Mouse (Mus musculus): ENCODE data around the gene Ccdc142. TPM values are rescaled to one million over a fixed set of nuclear protein-coding genes. Genes with fewer than 3 reads are reported as not detected.
A peak's percentile ranks its signal among the peaks of the same experiment; 100 is the strongest.

Ccdc142 gene
- total and polyA plus RNA-seq, 2 experiments from 2014 or later = 5.6 to 15.3 TPM

DNA sequence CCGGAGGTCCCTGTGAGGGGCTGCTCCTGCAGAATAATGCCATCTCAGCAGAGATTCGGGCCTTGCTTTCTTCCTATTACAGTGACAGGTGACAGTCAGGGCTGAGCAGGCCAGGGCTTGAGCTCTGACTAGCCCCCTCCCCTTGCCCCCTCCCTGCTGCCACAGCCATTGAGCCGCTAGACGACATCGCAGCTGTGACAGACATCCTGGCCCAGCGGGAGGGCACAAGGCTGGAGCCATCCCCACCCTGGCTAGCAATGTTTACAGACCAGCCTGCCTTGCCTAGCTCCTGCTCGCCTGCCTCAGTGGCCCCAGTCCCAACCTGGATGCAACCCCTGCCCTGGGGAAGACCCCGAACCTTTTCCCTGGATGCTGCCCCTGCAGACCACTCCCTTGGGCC is 50.3 kb downstream of the Ccdc142 start:
- Histone ChIP-seq H3K4me2 (ENCODE audit: low read depth) (no peak overlapping the region), H3K27me3 (ENCODE audit: insufficient read depth, low read length) (no peaks in the 10 kb centered on the region), H3K4me3 (ENCODE audit: low read depth, low read length) (no peak overlapping the region), H3K36me3 (ENCODE audit: insufficient read depth) (0 out of 2 replicates have a peak, but pooled peaks cover 12% of the 10 kb centered on the region), H3K9me3 (ENCODE audit: low read length) (no peaks in the 10 kb centered on the region), H3K9ac (no peak overlapping the region), H3K4me1 (ENCODE audit: insufficient read depth) (0 out of 2 replicates have a peak, but pooled peaks cover 8% of the 10 kb centered on the region), H3K27ac (ENCODE audit: low read depth, low read length) (no peak overlapping the region)
- DNase-seq = no peak
- no peak for TF ChIP-seq CTCF (IDR thresholded peaks at IDR 0.05; ENCODE audit: low read depth)
- WGBS = 31% methylated on average over 8 of the region's 8 CpGs
- ATAC-seq = no peak

DNA sequence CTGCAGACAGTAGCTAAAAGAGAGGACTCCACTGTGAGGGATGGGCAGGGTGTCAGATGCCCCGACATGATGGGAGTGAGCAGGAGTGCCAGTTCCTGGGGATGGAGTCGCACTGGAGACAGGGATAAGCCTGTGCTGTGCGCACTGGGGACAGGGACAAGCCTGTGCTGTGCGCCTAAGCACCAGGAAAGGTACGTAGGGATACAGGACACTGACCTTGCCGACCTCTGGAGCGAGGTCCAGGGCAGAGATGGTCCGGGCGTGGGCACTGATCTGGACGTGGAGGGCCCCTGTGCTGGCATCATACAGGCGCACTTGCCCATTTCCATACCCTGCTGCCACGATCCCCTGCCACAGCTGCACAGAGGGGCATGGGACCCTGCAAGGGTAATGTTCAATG is 51.6 kb downstream of the Ccdc142 start:
- DNase-seq (no peak), ATAC-seq (no peak)
- H3K9me3 ChIP-seq (ENCODE audit: low read length) = no peaks in the 10 kb centered on the region
- H3K27me3 ChIP-seq (ENCODE audit: insufficient read depth, low read length) = no peaks in the 10 kb centered on the region
- H3K9ac ChIP-seq = no peak overlapping the region
- WGBS = 87% methylated on average over 12 of the region's 12 CpGs
- 0 out of 2 replicates have a peak, but pooled peaks cover 12% of the 10 kb centered on the region for H3K36me3 ChIP-seq (ENCODE audit: insufficient read depth)
- no peak overlapping the region for H3K4me3 ChIP-seq (ENCODE audit: low read depth, low read length)
- no peak overlapping the region for H3K4me2 ChIP-seq (ENCODE audit: low read depth)
- 0 out of 2 replicates have a peak, but pooled peaks cover 8% of the 10 kb centered on the region for H3K4me1 ChIP-seq (ENCODE audit: insufficient read depth)
- H3K27ac ChIP-seq (ENCODE audit: low read depth, low read length) = no peak overlapping the region
- no peak for TF ChIP-seq CTCF (IDR thresholded peaks at IDR 0.05; ENCODE audit: low read depth)

DNA sequence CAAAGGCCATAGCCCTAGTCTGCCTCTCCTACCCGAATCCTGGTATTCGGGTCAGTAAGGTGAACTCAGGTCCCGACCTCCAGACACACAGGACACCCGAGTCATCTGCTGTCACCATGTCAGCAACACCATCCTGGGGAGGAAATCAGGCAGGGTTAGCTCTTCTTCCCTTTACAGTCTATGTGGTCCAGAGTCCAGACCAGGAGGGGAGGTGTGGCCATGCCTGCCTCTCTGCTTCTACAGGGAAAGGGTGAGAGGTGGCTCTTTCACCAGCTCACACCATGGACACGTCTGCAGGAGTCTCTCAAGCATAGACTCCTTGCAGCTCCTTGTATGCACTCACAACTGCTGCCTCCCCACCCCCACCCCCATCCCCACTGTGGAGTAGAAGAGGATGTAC is 52.1 kb downstream of the Ccdc142 start:
- H3K9me3 ChIP-seq (ENCODE audit: low read length) = no peaks in the 10 kb centered on the region
- TF ChIP-seq CTCF (IDR thresholded peaks at IDR 0.05; ENCODE audit: low read depth) = no peak
- H3K4me3 ChIP-seq (ENCODE audit: low read depth, low read length) = no peak overlapping the region
- no peaks in the 10 kb centered on the region for H3K27me3 ChIP-seq (ENCODE audit: insufficient read depth, low read length)
- 0 out of 2 replicates have a peak, but pooled peaks cover 12% of the 10 kb centered on the region for H3K36me3 ChIP-seq (ENCODE audit: insufficient read depth)
- ATAC-seq (no peak), DNase-seq (no peak)
- H3K27ac ChIP-seq (ENCODE audit: low read depth, low read length) = no peak overlapping the region
- no peak overlapping the region for H3K4me2 ChIP-seq (ENCODE audit: low read depth)
- H3K4me1 ChIP-seq (ENCODE audit: insufficient read depth) = 0 out of 2 replicates have a peak, but pooled peaks cover 8% of the 10 kb centered on the region
- H3K9ac ChIP-seq = no peak overlapping the region
- 80% methylated on average over 5 of the region's 5 CpGs for WGBS

DNA sequence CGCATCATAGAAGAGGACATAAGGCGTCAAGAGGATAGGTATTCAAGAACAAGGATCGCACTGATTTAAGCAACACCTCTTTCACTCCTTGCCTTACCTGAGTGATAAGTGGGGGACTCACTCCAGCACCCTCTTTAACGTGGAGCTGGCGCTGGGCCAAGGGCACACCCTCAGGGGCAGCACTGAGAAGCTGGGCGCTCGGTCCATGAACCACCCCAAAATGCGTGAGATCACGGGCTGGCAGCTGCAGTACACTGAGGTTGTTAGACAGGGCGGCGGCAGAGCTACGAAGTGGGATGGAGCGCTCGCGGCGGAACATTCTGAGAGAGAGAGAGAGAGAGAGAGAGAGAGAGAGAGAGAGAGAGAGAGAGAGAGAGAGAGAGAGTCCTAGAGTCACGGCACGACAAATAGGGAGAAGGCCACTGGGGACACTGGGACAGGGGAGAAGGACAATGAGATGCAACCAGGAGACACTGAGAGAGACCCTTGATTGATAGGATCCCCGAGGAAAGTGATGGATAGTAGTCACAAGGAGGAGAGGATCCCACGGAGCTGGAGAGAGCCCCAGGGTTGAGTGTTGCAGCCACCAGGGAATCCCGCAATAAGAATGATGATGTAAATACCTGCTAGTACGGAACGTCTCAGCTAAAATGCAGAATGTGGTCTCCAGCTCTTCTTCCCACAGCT is 54.3 kb downstream of the Ccdc142 start:
- no peaks in the 10 kb centered on the region for H3K9me3 ChIP-seq (ENCODE audit: low read length)
- H3K4me2 ChIP-seq (ENCODE audit: low read depth) = peak overlapping the region; percentile 78
- DNase-seq (no peak), ATAC-seq (peak; percentile 51)
- no peak for TF ChIP-seq CTCF (IDR thresholded peaks at IDR 0.05; ENCODE audit: low read depth)
- peaks cover 2% of the 10 kb centered on the region; the same call in 1 of the 2 replicates for H3K27me3 ChIP-seq (ENCODE audit: insufficient read depth, low read length)
- H3K36me3 ChIP-seq (ENCODE audit: insufficient read depth) = 0 out of 2 replicates have a peak, but pooled peaks cover 12% of the 10 kb centered on the region
- WGBS = 8% methylated on average over 23 of the region's 23 CpGs
- H3K4me1 ChIP-seq (ENCODE audit: insufficient read depth) = 0 out of 2 replicates have a peak, but pooled peaks cover 8% of the 10 kb centered on the region
- H3K9ac ChIP-seq = peak overlapping the region; percentile 57
- H3K27ac ChIP-seq (ENCODE audit: low read depth, low read length) = 0 out of 2 replicates have a peak overlapping the region, but pooled peaks have one; percentile 58
- H3K4me3 ChIP-seq (ENCODE audit: low read depth, low read length) = peak overlapping the region; percentile 58

DNA sequence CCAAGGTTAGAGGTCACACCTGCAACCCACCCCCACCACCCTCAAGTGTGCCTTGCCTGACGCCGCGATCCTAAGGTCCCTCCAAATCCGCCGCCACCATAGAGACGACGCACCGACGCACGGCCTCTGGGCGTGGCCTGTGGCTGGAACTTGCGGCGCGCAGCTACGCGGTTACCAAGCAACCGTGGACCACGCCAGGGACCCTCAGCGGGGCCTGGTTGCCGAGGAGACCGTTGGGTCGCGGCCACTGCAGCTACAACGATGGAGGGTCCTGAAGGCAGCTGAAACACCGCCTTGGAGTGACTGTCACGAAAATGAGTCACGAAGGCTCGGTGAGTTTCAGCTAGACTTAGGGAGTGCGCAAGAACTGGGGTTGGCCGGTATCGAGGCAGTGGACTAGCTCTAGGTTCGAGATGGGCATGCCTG is 54.9 kb downstream of the Ccdc142 start, which contains the start of the genes Wdr54 and 1700003E16Rik:
Gene Wdr54 (minus strand): TSS at position 139 of the 426 bp plus-strand sequence.
Gene 1700003E16Rik (plus strand): TSS at position 146 of the 426 bp plus-strand sequence.
- H3K27me3 ChIP-seq (ENCODE audit: insufficient read depth, low read length) = peaks cover 8% of the 10 kb centered on the region; the same call in 1 of the 2 replicates
- H3K27ac ChIP-seq (ENCODE audit: low read depth, low read length) = 0 out of 2 replicates have a peak within 1 kb of the TSS, but pooled peaks have one; percentile 58
- 1% methylated on average over 32 of the region's 32 CpGs for WGBS
- H3K36me3 ChIP-seq (ENCODE audit: insufficient read depth) = 0 out of 2 replicates have a peak, but pooled peaks cover 12% of the 10 kb centered on the region
- no peak for TF ChIP-seq CTCF (IDR thresholded peaks at IDR 0.05; ENCODE audit: low read depth)
- no peaks in the 10 kb centered on the region for H3K9me3 ChIP-seq (ENCODE audit: low read length)
- peak; percentile 90 for DNase-seq
- peak within 1 kb of the TSS; percentile 57 for H3K9ac ChIP-seq
- peak within 1 kb of the TSS; percentile 58 for H3K4me3 ChIP-seq (ENCODE audit: low read depth, low read length)
- peak within 1 kb of the TSS; percentile 78 for H3K4me2 ChIP-seq (ENCODE audit: low read depth)
- peak; percentile 98 for ATAC-seq
- 0 out of 2 replicates have a peak, but pooled peaks cover 8% of the 10 kb centered on the region for H3K4me1 ChIP-seq (ENCODE audit: insufficient read depth)

MicroRNA genes within 50 kb of the gene (microRNA counts, 519-probe panel; counts per million panel counts)
- not detected for microRNA mmu-miR-3470a+mmu-miR-3470b

Small RNA genes within 50 kb of the gene (microRNA-seq; reads per million reads assigned to microRNA genes)
- gene Mir3470a = 0 reads per million in 2 experiments

Other genes with a start within 250 kb of the Ccdc142 start
- 13.6 and 17.4 TPM in 2 replicates for gene Sema4f, start 161.8 kb upstream of the Ccdc142 start, total RNA-seq (2014; rRNA removed)
- 11.5 and 20.6 TPM in 2 replicates for gene Sema4f, start 161.8 kb upstream of the Ccdc142 start, polyA plus RNA-seq (2015; fragmentation: Nextera tagmentation; extraction: Ambion mirVana)
- 0.10 TPM in 1 of 2 replicates, not detected in the other for gene M1ap, start 154.7 kb upstream of the Ccdc142 start, total RNA-seq (2014; rRNA removed)
- 0.10 TPM in 1 of 2 replicates, not detected in the other for gene M1ap, start 154.7 kb upstream of the Ccdc142 start, polyA plus RNA-seq (2015; fragmentation: Nextera tagmentation; extraction: Ambion mirVana)
- gene Dok1, start 68.1 kb upstream of the Ccdc142 start, total RNA-seq (2014; rRNA removed) = 3.3 and 3.6 TPM in 2 replicates
- gene Dok1, start 68.1 kb upstream of the Ccdc142 start, polyA plus RNA-seq (2015; fragmentation: Nextera tagmentation; extraction: Ambion mirVana) = 1.4 and 1.5 TPM in 2 replicates
- gene Loxl3, start 67.4 kb upstream of the Ccdc142 start, total RNA-seq (2014; rRNA removed) = 3.5 and 4.7 TPM in 2 replicates
- gene Loxl3, start 67.4 kb upstream of the Ccdc142 start, polyA plus RNA-seq (2015; fragmentation: Nextera tagmentation; extraction: Ambion mirVana) = 4.3 and 4.5 TPM in 2 replicates
- 85.9 and 146 TPM in 2 replicates for gene Aup1, start 47.1 kb upstream of the Ccdc142 start, total RNA-seq (2014; rRNA removed)
- gene Aup1, start 47.1 kb upstream of the Ccdc142 start, polyA plus RNA-seq (2015; fragmentation: Nextera tagmentation; extraction: Ambion mirVana) = 126 and 129 TPM in 2 replicates
- 46.1 and 47.0 TPM in 2 replicates for gene Htra2, start 46.3 kb upstream of the Ccdc142 start, total RNA-seq (2014; rRNA removed)
- gene Htra2, start 46.3 kb upstream of the Ccdc142 start, polyA plus RNA-seq (2015; fragmentation: Nextera tagmentation; extraction: Ambion mirVana) = 75.1 and 81.0 TPM in 2 replicates
- gene Dqx1, start 43.8 kb upstream of the Ccdc142 start, total RNA-seq (2014; rRNA removed) = 0.05 TPM in 1 of 2 replicates, not detected in the other
- gene Dqx1, start 43.8 kb upstream of the Ccdc142 start, polyA plus RNA-seq (2015; fragmentation: Nextera tagmentation; extraction: Ambion mirVana) = 0.11 and 0.13 TPM in 2 replicates
- not detected in 2 replicates for gene Tlx2, start 31.3 kb upstream of the Ccdc142 start, total RNA-seq (2014; rRNA removed)
- gene Tlx2, start 31.3 kb upstream of the Ccdc142 start, polyA plus RNA-seq (2015; fragmentation: Nextera tagmentation; extraction: Ambion mirVana) = not detected in 2 replicates
- gene Pcgf1, start 23.7 kb upstream of the Ccdc142 start, total RNA-seq (2014; rRNA removed) = 16.1 and 18.8 TPM in 2 replicates
- gene Pcgf1, start 23.7 kb upstream of the Ccdc142 start, polyA plus RNA-seq (2015; fragmentation: Nextera tagmentation; extraction: Ambion mirVana) = 30.7 and 30.8 TPM in 2 replicates
- gene Lbx2, start 15.2 kb upstream of the Ccdc142 start, total RNA-seq (2014; rRNA removed) = 0.46 TPM in 1 of 2 replicates, not detected in the other
- gene Lbx2, start 15.2 kb upstream of the Ccdc142 start, polyA plus RNA-seq (2015; fragmentation: Nextera tagmentation; extraction: Ambion mirVana) = 0.33 TPM in 1 of 2 replicates, not detected in the other
- 7.0 and 9.5 TPM in 2 replicates for gene Gm42688, start within 50 bp of the Ccdc142 start, total RNA-seq (2014; rRNA removed)
- 2.4 and 2.9 TPM in 2 replicates for gene Gm42688, start within 50 bp of the Ccdc142 start, polyA plus RNA-seq (2015; fragmentation: Nextera tagmentation; extraction: Ambion mirVana)
- 64.6 and 102 TPM in 2 replicates for gene Mrpl53, start 7.4 kb downstream of the Ccdc142 start, total RNA-seq (2014; rRNA removed)
- gene Mrpl53, start 7.4 kb downstream of the Ccdc142 start, polyA plus RNA-seq (2015; fragmentation: Nextera tagmentation; extraction: Ambion mirVana) = 126 and 141 TPM in 2 replicates
- 39.7 and 43.5 TPM in 2 replicates for gene Mogs, start 13.9 kb downstream of the Ccdc142 start, total RNA-seq (2014; rRNA removed)
- 15.7 and 17.4 TPM in 2 replicates for gene Mogs, start 13.9 kb downstream of the Ccdc142 start, polyA plus RNA-seq (2015; fragmentation: Nextera tagmentation; extraction: Ambion mirVana)
- 129 and 151 TPM in 2 replicates for gene Wbp1, start 20.0 kb downstream of the Ccdc142 start, total RNA-seq (2014; rRNA removed)
- 104 and 109 TPM in 2 replicates for gene Wbp1, start 20.0 kb downstream of the Ccdc142 start, polyA plus RNA-seq (2015; fragmentation: Nextera tagmentation; extraction: Ambion mirVana)
- gene Ino80b, start 23.8 kb downstream of the Ccdc142 start, total RNA-seq (2014; rRNA removed) = 40.1 and 44.5 TPM in 2 replicates
- 14.9 and 15.3 TPM in 2 replicates for gene Ino80b, start 23.8 kb downstream of the Ccdc142 start, polyA plus RNA-seq (2015; fragmentation: Nextera tagmentation; extraction: Ambion mirVana)
- gene Rtkn, start 33.9 kb downstream of the Ccdc142 start, total RNA-seq (2014; rRNA removed) = 17.1 and 19.4 TPM in 2 replicates
- 7.9 and 8.1 TPM in 2 replicates for gene Rtkn, start 33.9 kb downstream of the Ccdc142 start, polyA plus RNA-seq (2015; fragmentation: Nextera tagmentation; extraction: Ambion mirVana)
- 11.1 and 13.4 TPM in 2 replicates for gene Wdr54, start 54.8 kb downstream of the Ccdc142 start, total RNA-seq (2014; rRNA removed)
- 19.7 and 24.1 TPM in 2 replicates for gene Wdr54, start 54.8 kb downstream of the Ccdc142 start, polyA plus RNA-seq (2015; fragmentation: Nextera tagmentation; extraction: Ambion mirVana)
- gene 1700003E16Rik, start 54.8 kb downstream of the Ccdc142 start, total RNA-seq (2014; rRNA removed) = 17.0 and 17.5 TPM in 2 replicates
- gene 1700003E16Rik, start 54.8 kb downstream of the Ccdc142 start, polyA plus RNA-seq (2015; fragmentation: Nextera tagmentation; extraction: Ambion mirVana) = 13.9 and 18.3 TPM in 2 replicates
- gene Dctn1, start 64.3 kb downstream of the Ccdc142 start, total RNA-seq (2014; rRNA removed) = 97.3 and 126 TPM in 2 replicates
- gene Dctn1, start 64.3 kb downstream of the Ccdc142 start, polyA plus RNA-seq (2015; fragmentation: Nextera tagmentation; extraction: Ambion mirVana) = 132 and 152 TPM in 2 replicates
- gene Slc4a5, start 118.2 kb downstream of the Ccdc142 start, total RNA-seq (2014; rRNA removed) = 1.3 and 1.7 TPM in 2 replicates
- 0.45 and 1.3 TPM in 2 replicates for gene Slc4a5, start 118.2 kb downstream of the Ccdc142 start, polyA plus RNA-seq (2015; fragmentation: Nextera tagmentation; extraction: Ambion mirVana)
- 18.6 and 31.9 TPM in 2 replicates for gene Mthfd2, start 224.3 kb downstream of the Ccdc142 start, total RNA-seq (2014; rRNA removed)
- gene Mthfd2, start 224.3 kb downstream of the Ccdc142 start, polyA plus RNA-seq (2015; fragmentation: Nextera tagmentation; extraction: Ambion mirVana) = 19.0 and 21.5 TPM in 2 replicates
- 31.0 and 32.4 TPM in 2 replicates for gene Mob1a, start 224.4 kb downstream of the Ccdc142 start, total RNA-seq (2014; rRNA removed)
- gene Mob1a, start 224.4 kb downstream of the Ccdc142 start, polyA plus RNA-seq (2015; fragmentation: Nextera tagmentation; extraction: Ambion mirVana) = 9.3 and 9.5 TPM in 2 replicates
- gene Bola3, start 247.5 kb downstream of the Ccdc142 start, total RNA-seq (2014; rRNA removed) = 6.6 and 7.7 TPM in 2 replicates
- gene Bola3, start 247.5 kb downstream of the Ccdc142 start, polyA plus RNA-seq (2015; fragmentation: Nextera tagmentation; extraction: Ambion mirVana) = 50.2 and 55.7 TPM in 2 replicates